Mouse (Mus musculus) MEL (cell line): ENCODE results near the gene Osbp2.

Experiments used
- CHD1 ChIP-seq: IDR thresholded peaks from 2 replicates; pipeline ENCODE4 v1.6.1; 2012; ENCODE audit warnings: low read depth, mild to moderate bottlenecking, inconsistent platforms, low read length, improper control_type of control experiment
- CTCF ChIP-seq, 3 experiments: IDR thresholded peaks in 2 of 3; conservative IDR thresholded peaks in 1 of 3; 2 replicates each; pipeline ENCODE4 v1.5.1; 2011 to 2012; ENCODE audit warnings: low read length in 3 of 3, low read depth in 2 of 3, mild to moderate bottlenecking in 2 of 3, improper control_type of control experiment in 1 of 3, inconsistent platforms in 1 of 3, mixed read lengths in 1 of 3, moderate library complexity in 1 of 3; ENCODE audit not compliant: control insufficient read depth in 1 of 3, insufficient read depth in 1 of 3, poor library complexity in 1 of 3, severe bottlenecking in 1 of 3
- E2F4 ChIP-seq: IDR thresholded peaks from 2 replicates; pipeline ENCODE4 v1.6.1; 2011; ENCODE audit warnings: low read depth, low read length, improper control_type of control experiment, borderline replicate concordance
- EP300 ChIP-seq, 2 experiments: IDR thresholded peaks; 2 replicates each; pipeline ENCODE4 v1.6.1; 2011; ENCODE audit warnings: improper control_type of control experiment in 2 of 2, low read length in 2 of 2, low read depth in 1 of 2, mild to moderate bottlenecking in 1 of 2
- HCFC1 ChIP-seq: IDR thresholded peaks from 2 replicates; pipeline ENCODE4 v1.6.1; 2012; ENCODE audit warnings: low read depth, mild to moderate bottlenecking, inconsistent platforms, low read length, improper control_type of control experiment, moderate library complexity
- KAT2A ChIP-seq: conservative IDR thresholded peaks from 2 replicates; pipeline ENCODE4 v1.6.1; 2012; ENCODE audit warnings: low read depth, low read length, improper control_type of control experiment, inconsistent platforms
- POLR2A ChIP-seq, 2 experiments: IDR thresholded peaks; 2 replicates each; pipeline ENCODE4 v1.6.1; 2011 to 2012; ENCODE audit warnings: low read length in 2 of 2, mild to moderate bottlenecking in 2 of 2, control low read depth in 1 of 2, improper control_type of control experiment in 1 of 2, low read depth in 1 of 2, moderate library complexity in 1 of 2; ENCODE audit not compliant: control insufficient read depth in 1 of 2, insufficient read depth in 1 of 2, poor library complexity in 1 of 2
- USF1 ChIP-seq: IDR thresholded peaks from 2 replicates; pipeline ENCODE4 v1.6.1; 2014; ENCODE audit warnings: low read depth, mild to moderate bottlenecking, inconsistent platforms, low read length, improper control_type of control experiment, moderate library complexity

DNA sequence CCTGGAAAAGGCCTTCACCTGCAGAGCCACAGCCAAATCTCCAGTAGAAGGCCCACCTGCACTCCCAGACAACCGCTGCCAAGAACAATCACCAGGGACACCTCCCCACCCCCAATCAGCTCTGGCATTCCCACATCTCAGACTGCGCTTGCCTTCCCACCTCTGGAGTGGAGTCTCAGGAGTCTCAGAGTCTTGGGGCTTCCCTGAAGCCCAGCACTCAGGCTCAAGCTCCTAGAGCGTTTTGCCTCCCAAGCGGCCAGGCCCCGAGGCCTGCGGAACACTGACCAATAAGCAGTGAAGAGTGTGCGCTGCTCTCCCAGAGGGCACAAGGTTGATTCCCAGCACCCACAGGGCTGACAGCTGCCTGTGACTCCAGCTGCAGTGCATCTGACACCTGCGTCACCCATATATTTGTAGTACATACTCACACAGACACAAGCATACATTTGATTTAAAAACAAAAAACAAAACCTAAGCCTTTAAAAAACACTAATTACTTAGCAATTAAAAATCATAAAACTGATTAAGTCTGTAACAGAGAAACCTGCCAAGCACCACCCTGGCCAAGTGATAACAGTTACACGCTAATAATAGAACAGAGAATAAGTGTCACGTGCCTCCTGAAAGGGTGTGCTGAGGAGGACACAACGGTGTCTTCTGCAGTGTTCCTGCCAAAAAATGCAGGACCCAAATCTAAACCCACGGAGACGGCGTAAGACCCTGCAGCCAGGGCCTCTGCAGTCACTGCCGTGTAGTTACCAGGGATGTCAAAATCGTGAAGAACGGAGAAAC is 19.6 kb downstream of the Osbp2 start:
- TF ChIP-seq E2F4: no peak
- no peak for TF ChIP-seq CTCF (IDR thresholded peaks at IDR 0.05 in 2 of 3, conservative IDR thresholded peaks at IDR 0.05 in 1 of 3; ENCODE audit: control insufficient read depth in 1 of 3, insufficient read depth in 1 of 3, low read depth in 2 of 3, low read length in 3 of 3, poor library complexity in 1 of 3, severe bottlenecking in 1 of 3)
- no peak for TF ChIP-seq CHD1
- TF ChIP-seq EP300 (IDR thresholded peaks at IDR 0.05; ENCODE audit: low read depth in 1 of 2, low read length in 2 of 2): no peak
- TF ChIP-seq USF1: peak; percentile 88
- no peak for TF ChIP-seq HCFC1
- TF ChIP-seq POLR2A (IDR thresholded peaks at IDR 0.05; ENCODE audit: control insufficient read depth in 1 of 2, insufficient read depth in 1 of 2, low read depth in 1 of 2, low read length in 2 of 2, poor library complexity in 1 of 2): no peak
- no peak for TF ChIP-seq KAT2A
